Mouse (Mus musculus) hindbrain, embryonic 13.5 days (tissue): ENCODE measurements around the gene Srrm2. TPM values are rescaled to one million over a fixed set of nuclear protein-coding genes. Genes with fewer than 3 reads are reported as not detected.

Source experiments
- ATAC-seq: fragments of 200-750 bp; cut with Nextera tagmentation; 2 replicates; pipeline ENCODE4 v1.8.0; 2017; ENCODE audit warnings: moderate TSS enrichment; ENCODE audit not compliant: low FRiP score
- H3K27ac ChIP-seq: fragments of 300-500 bp; sonication (generic); 2 replicates; pipeline ENCODE4 v1.5.1; 2015; ENCODE audit warnings: inconsistent platforms, mild to moderate bottlenecking, moderate library complexity
- H3K27me3 ChIP-seq: fragments of 300-500 bp; sonication (generic); 2 replicates; pipeline ENCODE4 v1.6.1; 2015; ENCODE audit warnings: mild to moderate bottlenecking, inconsistent platforms
- H3K36me3 ChIP-seq: fragments of 300-500 bp; sonication (generic); 2 replicates; pipeline ENCODE4 v1.6.1; 2015; ENCODE audit warnings: mild to moderate bottlenecking, inconsistent platforms
- H3K4me1 ChIP-seq: fragments of 300-500 bp; sonication (generic); replicated peaks from 2 replicates; pipeline ENCODE4 v1.6.1; 2015; ENCODE audit warnings: inconsistent platforms
- H3K4me2 ChIP-seq: fragments of 300-500 bp; sonication (generic); 2 replicates; pipeline ENCODE4 v1.6.1; 2015; ENCODE audit warnings: inconsistent platforms, mild to moderate bottlenecking, moderate library complexity
- H3K4me3 ChIP-seq: fragments of 300-500 bp; sonication (generic); 2 replicates; pipeline ENCODE4 v1.5.1; 2015; ENCODE audit warnings: mild to moderate bottlenecking, inconsistent platforms
- H3K9ac ChIP-seq: fragments of 300-500 bp; sonication (generic); 2 replicates; pipeline ENCODE4 v1.6.1; 2015; ENCODE audit warnings: mild to moderate bottlenecking, inconsistent platforms
- H3K9me3 ChIP-seq: fragments of 300-500 bp; sonication (generic); 2 replicates; pipeline ENCODE4 v1.6.1; 2016; ENCODE audit warnings: inconsistent platforms
- WGBS: fragments of 180-500 bp; shearing (Covaris S2); methylation state at CpG from one replicate; pipeline ENCODE4 v1.1.7; 2015; 5-methylcytosine and 5-hydroxymethylcytosine counted together
- polyA plus RNA-seq: library from polyadenylated mRNA; unstranded; fragments of >200 nt; fragmentation: Nextera tagmentation; extraction: Ambion mirVana; gene quantifications from 2 replicates; pipeline ENCODE4 v1.2.1, GENCODE M21; 2015

Gene Srrm2
- 583 TPM in 2 replicates for polyA plus RNA-seq

DNA sequence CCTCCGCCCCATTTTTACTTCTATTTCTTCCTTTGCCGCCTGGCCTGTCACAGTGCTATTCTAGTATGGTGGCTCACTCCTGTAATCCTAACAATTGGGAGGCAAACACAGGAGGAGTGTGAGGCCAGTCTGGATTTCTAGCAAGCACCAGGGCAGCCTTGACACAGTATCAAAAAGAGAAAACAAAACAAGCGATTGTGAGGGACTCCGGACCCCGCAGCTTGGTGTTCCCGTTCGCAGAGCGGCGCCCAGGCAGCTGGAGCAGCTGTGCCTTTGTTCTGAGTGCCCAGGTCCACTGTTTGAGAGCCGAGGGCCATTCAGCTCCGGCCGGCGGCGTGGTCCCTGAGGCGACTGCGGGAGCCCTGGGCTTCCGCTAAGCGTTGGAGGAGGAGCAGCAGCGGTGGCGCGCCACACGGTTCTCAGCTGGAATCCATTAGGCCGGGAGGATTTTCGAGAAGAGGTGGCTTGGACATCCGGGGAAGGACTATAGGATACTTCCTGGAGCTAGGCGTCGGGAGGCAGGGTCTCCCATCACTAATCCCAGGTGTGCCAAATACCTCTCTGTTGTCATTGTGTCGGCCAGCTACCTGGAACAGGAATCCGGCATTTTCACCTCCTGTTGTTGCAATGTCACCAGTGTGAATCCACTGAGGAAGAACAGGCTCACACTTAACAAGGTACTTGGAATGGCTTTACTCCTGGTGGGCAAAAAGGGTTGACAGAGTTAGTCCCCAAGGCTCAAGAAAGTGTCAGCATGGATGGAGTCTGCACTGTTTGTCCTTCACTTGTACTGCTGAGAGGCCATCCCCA is at the start of gene Srrm2:
Srrm2 (plus strand) TSS at position 264 of the 810 bp plus-strand sequence.
- WGBS, result 1% methylated on average over 29 of the region's 29 CpGs
- Histone ChIP-seq H3K27ac (peak within 1 kb of the TSS; percentile 98), H3K27me3 (no peaks in the 10 kb centered on the region), H3K9ac (peak within 1 kb of the TSS; percentile 85), H3K4me1 (peaks cover 39% of the 10 kb centered on the region), H3K9me3 (no peaks in the 10 kb centered on the region), H3K4me2 (peak within 1 kb of the TSS; percentile 75), H3K4me3 (peak within 1 kb of the TSS; percentile 45), H3K36me3 (no peaks in the 10 kb centered on the region)
- peak; percentile 22 for ATAC-seq

DNA sequence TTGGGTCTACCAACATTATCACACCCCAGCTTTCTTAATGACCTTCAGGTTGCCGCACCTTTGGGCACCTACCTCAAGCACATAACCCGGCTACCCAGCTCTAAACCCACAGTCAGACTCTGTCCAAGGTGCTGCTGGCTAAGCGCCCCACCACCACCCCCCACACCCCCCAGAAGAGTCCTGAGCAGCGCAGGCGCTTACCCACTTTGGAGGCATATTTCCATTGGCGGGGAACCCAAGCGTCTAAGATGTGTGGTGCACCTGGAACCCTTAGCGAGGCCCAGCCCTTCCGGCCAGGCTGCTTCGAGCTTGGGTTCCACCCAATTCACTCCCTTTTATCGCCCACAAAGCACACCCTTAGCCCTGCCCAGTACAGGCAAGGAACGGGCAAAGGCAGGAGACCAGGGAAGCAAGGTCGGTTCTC is 49.7 kb upstream of the Srrm2 start, which contains the start of gene Paqr4:
Paqr4 (minus strand) TSS at position 270 of the 424 bp plus-strand sequence.
- H3K4me1 ChIP-seq, result peaks cover 53% of the 10 kb centered on the region
- peak within 1 kb of the TSS; percentile 90 for H3K9ac ChIP-seq
- peaks cover 51% of the 10 kb centered on the region for H3K27me3 ChIP-seq
- 5% methylated on average over 13 of the region's 13 CpGs for WGBS
- H3K4me3 ChIP-seq, result peak within 1 kb of the TSS; percentile 76
- peaks cover 22% of the 10 kb centered on the region for H3K36me3 ChIP-seq
- ATAC-seq, result no peak; the same call in none of the 2 replicates
- peak within 1 kb of the TSS; percentile 88 for H3K4me2 ChIP-seq
- no peaks in the 10 kb centered on the region for H3K9me3 ChIP-seq
- peak within 1 kb of the TSS; percentile 90 for H3K27ac ChIP-seq

DNA sequence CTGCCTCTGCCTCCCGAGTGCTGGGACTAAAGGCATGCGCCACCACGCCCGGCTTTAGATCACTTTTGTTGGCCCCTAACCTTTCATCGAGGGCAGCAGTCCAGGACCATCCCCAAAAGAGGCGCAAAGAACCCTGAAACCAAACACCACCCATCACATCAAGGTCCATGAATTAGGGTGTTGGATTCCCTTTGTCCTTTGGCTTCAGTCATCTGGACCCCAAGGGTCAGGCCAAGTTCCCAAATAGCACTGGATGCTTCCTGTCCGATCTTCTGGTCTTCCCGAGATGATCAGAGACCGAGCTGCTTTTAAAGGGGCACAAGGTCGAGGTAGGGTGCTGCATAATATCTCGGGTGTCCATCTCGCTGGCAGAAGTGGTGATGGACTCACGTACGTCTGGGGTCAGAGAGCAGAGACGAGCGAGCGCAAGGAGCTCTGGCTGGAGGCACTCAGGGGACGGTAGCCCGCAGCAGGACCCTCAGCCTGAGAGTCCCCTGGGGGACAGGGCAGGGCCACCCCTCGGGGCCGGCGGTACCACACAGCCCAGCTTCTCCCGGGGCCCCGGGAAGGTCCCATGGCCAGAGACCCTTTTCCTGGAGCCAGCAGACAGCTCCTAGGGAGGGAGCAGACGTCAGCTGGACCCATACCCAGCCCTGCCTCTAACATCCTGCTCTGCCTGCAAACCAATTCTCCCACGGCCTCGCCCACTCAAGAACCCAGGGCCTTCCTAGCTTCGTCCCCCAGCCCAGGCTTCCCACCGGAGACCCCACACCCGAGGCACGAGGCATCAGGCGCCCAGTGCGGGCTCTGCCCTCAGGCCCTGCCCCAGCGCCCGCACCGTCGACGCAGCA is 48.7 kb upstream of the Srrm2 start:
- Histone ChIP-seq H3K36me3 (peaks cover 12% of the 10 kb centered on the region), H3K4me3 (peak overlapping the region; percentile 31), H3K4me2 (peak overlapping the region; percentile 47), H3K9ac (peak overlapping the region; percentile 35; the same call in 1 of the 2 replicates), H3K27ac (no peak overlapping the region), H3K9me3 (no peaks in the 10 kb centered on the region), H3K27me3 (peaks cover 61% of the 10 kb centered on the region), H3K4me1 (peaks cover 61% of the 10 kb centered on the region)
- WGBS, result 48% methylated on average over 38 of the region's 38 CpGs
- no peak for ATAC-seq

DNA sequence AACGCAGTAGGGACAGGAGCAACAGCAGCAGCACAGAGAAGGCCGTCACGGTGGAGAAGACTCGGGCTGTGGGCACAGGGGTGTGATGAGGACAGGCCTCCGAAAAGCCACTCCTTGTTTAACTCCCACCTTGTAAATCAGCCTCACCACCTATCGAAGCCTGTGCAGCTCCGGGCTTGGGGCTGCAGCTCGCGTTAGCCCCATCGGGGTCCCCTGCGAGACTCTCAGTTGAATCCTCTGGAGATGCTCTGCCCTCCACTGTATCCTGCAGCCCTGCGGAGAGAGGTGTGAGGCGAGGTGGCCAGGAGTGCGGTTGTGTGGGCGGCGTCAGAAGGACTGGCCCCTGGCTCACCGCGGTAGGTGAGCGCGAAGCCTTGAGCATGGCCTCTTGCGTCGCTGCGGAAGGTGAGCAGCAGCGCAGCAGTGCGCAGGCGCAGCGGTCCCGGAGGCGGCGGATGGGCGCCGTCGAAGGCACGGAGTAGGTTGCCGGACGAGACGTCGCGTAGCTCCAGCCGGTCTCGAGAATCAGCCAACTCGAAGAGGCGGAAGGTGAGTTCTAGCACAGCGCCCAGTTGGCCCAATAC is 48.0 kb upstream of the Srrm2 start:
- Histone ChIP-seq H3K9ac (peak overlapping the region; percentile 35; the same call in 1 of the 2 replicates), H3K27me3 (peaks cover 68% of the 10 kb centered on the region)

DNA sequence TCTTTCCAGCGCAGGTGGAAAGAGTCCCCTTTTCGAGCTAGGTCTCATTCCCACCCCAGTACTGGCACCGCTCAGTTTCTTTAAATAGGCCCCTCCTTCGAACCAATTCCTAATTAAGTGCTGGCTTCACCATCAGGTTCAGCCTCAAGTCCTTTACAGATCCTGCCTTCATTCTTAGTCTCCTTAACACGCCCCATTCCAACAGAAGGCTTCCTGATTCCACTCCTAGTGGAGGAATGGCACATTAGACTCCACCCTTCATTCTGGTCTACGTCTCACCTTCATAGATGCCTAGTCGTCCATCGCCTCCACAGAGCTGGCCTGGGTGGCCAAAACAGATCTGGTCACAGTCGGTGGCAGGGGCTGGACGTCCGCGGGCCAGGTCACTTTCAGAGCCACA is 47.4 kb upstream of the Srrm2 start:
- Histone ChIP-seq H3K4me2 (no peak overlapping the region), H3K9ac (no peak overlapping the region), H3K4me3 (peak overlapping the region; percentile 31; the same call in 1 of the 2 replicates), H3K36me3 (no peaks in the 10 kb centered on the region), H3K9me3 (no peaks in the 10 kb centered on the region), H3K4me1 (peaks cover 54% of the 10 kb centered on the region), H3K27me3 (peaks cover 75% of the 10 kb centered on the region), H3K27ac (no peak overlapping the region)
- WGBS, result 63% methylated on average over 12 of the region's 12 CpGs
- ATAC-seq, result no peak

More for the DNA sequence above, 48.0 kb upstream of the Srrm2 start:
- H3K27ac ChIP-seq, result no peak overlapping the region
- whole genome bisulfite sequencing, result 8% methylated on average over 44 of the region's 44 CpGs
- peak overlapping the region; percentile 31 for H3K4me3 ChIP-seq
- H3K9me3 ChIP-seq, result no peaks in the 10 kb centered on the region
- H3K36me3 ChIP-seq, result peaks cover 5% of the 10 kb centered on the region
- no peak for ATAC-seq
- H3K4me1 ChIP-seq, result peaks cover 61% of the 10 kb centered on the region
- peak overlapping the region; percentile 47 for H3K4me2 ChIP-seq

DNA sequence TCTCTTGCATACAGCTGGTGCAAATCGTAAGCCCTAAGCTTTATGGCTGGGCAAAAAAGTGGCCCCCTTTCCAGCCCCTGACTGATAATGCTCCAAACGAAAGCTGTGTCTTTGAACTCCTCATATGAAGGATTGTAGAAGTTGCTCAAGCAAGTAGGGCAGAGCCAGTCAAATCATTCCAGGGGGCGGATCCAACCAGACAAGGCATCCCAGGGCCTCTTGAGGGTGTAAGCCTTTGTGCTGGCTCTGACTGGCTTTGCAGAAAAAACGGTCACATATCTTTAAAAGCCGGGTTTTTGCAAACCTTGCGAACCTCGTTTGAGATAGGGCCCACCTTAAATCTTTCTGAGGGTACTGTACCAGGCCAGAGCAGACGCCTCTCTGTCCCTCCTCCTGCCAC is 46.3 kb upstream of the Srrm2 start:
- no peak for ATAC-seq
- no peak overlapping the region for H3K9ac ChIP-seq
- H3K4me3 ChIP-seq, result no peak overlapping the region
- peaks cover 83% of the 10 kb centered on the region for H3K27me3 ChIP-seq
- H3K4me2 ChIP-seq, result no peak overlapping the region
- H3K9me3 ChIP-seq, result no peaks in the 10 kb centered on the region
- H3K4me1 ChIP-seq, result peaks cover 43% of the 10 kb centered on the region
- no peak overlapping the region for H3K27ac ChIP-seq
- WGBS, result 17% methylated on average over 8 of the region's 8 CpGs
- no peaks in the 10 kb centered on the region for H3K36me3 ChIP-seq

DNA sequence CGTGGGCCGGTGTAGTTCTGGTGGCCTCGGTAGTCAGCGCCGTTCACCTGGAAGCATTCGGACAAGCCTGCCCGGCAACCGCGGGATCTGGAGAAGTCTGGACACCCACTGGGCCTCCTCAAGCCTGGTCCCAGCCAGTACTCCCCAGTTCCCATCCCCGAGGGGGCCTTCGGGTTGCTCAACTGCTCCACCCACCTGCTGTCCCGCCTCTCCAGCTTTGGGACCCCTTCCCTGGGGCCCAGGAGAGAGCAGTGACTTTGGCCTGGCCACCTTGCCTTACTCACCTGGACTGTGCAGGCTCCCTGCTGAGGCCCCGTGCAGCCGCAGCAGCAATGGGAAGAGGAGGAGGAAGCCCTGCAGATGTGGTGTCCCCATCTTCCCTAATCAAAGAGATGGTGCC is 45.7 kb upstream of the Srrm2 start:
- Histone ChIP-seq H3K9me3 (no peaks in the 10 kb centered on the region), H3K27me3 (peaks cover 83% of the 10 kb centered on the region), H3K27ac (no peak overlapping the region), H3K4me3 (peak overlapping the region; percentile 40), H3K4me1 (peaks cover 38% of the 10 kb centered on the region), H3K9ac (no peak overlapping the region), H3K4me2 (peak overlapping the region; percentile 72), H3K36me3 (no peaks in the 10 kb centered on the region; the same call in 1 of the 2 replicates)
- 3% methylated on average over 14 of the region's 14 CpGs for WGBS
- ATAC-seq, result no peak

DNA sequence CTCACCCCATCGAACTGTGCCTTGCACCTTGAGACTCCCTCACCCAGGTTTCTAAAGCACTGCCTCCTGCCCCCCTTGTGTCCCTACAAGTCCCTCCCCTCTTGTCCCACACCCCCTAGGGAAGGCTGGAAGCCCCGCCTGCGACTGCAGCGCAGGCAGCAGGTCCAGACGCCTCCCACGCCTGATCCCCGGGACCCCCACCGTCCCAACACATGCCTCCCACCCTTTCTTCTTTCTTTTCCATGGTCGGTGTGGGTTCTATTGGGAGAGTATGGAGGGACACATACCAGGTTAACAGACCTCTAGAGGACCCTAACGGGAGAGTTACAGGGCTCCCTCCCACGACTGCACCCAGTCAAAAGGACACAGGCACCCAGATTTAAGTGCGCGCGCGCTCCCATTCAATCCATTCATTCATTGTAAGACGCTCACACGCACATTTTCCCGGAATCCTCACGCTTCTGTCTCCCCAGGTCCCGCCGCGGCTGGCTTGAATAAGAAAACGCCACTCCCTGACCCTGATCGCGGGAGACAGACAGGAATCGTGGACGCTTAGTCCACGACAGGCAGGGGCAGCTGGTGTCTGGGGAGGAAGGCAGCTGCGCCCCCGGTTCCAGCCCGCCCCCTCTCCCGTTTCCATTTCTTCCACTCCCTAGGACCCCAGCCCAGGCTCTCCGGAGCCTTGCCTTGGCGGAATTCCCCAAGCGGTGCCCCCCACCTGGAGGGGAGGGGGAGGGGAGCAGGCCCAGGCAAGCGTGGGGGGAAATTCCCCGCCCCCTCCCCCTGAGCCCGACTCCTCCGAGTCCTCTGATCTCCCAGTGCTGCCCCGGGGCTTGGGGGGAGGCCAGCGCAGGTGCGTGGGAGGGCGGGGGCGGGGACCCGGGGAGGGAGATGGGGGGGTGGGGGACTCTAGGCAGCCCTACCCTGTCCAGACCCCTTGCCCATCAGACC is 44.8 kb upstream of the Srrm2 start, which contains the start of gene Kremen2:
Kremen2 (minus strand) TSS at position 533 of the 951 bp plus-strand sequence.
- ATAC-seq, result no peak
- 1% methylated on average over 40 of the region's 45 CpGs for WGBS

DNA sequence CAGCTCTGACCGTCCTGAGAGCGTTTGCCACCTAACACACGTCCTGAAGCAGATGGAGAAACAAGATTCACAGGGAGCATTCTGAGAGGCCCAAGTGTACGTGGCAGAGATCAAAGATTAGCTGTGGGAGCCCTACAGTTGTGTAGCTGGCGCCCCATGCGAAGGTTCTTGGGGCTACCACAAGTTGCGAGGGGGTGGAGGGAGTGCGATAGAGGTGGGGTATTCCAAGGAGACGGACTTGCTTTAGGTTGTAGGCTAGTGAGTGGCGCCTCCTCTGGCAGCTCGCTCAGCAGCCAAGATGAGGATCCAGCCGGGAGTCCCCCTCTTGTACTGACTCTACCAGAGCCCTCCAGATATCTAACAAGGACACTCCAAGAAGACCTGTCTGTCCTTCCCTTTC is 44.0 kb upstream of the Srrm2 start:
- ATAC-seq, result no peak
- H3K9ac ChIP-seq, result no peak overlapping the region
- peak overlapping the region; percentile 72 for H3K4me2 ChIP-seq
- peaks cover 75% of the 10 kb centered on the region for H3K27me3 ChIP-seq
- no peak overlapping the region for H3K27ac ChIP-seq
- peak overlapping the region; percentile 40 for H3K4me3 ChIP-seq
- WGBS, result under 1% methylated on average over 12 of the region's 12 CpGs
- H3K36me3 ChIP-seq, result peaks cover 8% of the 10 kb centered on the region
- no peaks in the 10 kb centered on the region for H3K9me3 ChIP-seq
- H3K4me1 ChIP-seq, result peaks cover 33% of the 10 kb centered on the region

More for the DNA sequence above, 44.8 kb upstream of the Srrm2 start, which contains the start of gene Kremen2:
- no peaks in the 10 kb centered on the region for H3K9me3 ChIP-seq
- peak within 1 kb of the TSS; percentile 72 for H3K4me2 ChIP-seq
- peaks cover 4% of the 10 kb centered on the region for H3K36me3 ChIP-seq
- peak within 1 kb of the TSS; percentile 71 for H3K9ac ChIP-seq
- H3K4me1 ChIP-seq, result peaks cover 36% of the 10 kb centered on the region
- H3K4me3 ChIP-seq, result peak within 1 kb of the TSS; percentile 40
- peaks cover 82% of the 10 kb centered on the region for H3K27me3 ChIP-seq
- no peak within 1 kb of the TSS for H3K27ac ChIP-seq

DNA sequence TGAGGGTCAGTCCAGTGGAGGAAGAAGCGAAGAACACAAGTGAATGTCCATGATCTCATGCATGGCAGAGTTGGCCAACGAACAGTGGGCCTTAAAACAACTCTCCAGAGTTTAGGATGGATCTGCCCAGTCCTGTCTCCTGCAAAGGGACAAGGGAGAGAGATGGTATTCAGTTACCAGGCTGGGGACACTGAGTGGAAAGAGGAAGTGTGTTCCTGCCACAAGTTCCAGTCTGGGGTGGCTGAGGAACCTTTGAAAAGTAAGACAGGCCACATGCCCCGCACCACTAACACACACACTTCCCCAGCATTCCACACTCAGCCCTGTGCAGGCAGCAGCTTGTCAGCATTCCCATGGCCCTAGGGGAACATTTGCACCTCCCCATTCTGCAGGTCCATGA is 43.6 kb upstream of the Srrm2 start:
- Histone ChIP-seq H3K27ac (no peak overlapping the region), H3K4me1 (peaks cover 33% of the 10 kb centered on the region), H3K9me3 (no peaks in the 10 kb centered on the region), H3K9ac (no peak overlapping the region), H3K27me3 (peaks cover 70% of the 10 kb centered on the region), H3K4me3 (no peak overlapping the region), H3K4me2 (no peak overlapping the region), H3K36me3 (peaks cover 12% of the 10 kb centered on the region)
- ATAC-seq, result no peak
- 86% methylated on average over 3 of the region's 3 CpGs for WGBS

DNA sequence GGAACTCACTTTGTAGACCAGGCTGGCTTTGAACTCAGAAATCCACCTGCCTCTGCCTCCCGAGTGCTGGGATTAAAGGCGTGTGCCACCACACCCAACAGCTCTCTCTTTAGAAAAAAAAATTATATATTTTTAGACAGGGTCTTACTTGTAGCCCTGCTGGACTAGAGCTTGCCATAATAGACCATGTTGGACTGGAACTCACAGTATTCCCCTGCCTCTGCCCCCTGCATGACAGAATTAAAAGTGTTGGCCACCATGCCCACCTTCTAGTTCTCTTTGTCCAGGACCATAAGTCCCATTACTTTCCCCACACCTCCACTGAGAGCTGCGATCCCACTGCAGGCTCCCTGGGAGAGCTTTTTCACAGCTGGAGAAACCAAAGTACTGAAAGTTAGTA is 42.9 kb upstream of the Srrm2 start:
- Histone ChIP-seq H3K9me3 (no peaks in the 10 kb centered on the region), H3K4me3 (no peak overlapping the region), H3K4me1 (peaks cover 26% of the 10 kb centered on the region), H3K9ac (no peak overlapping the region), H3K4me2 (no peak overlapping the region), H3K36me3 (peaks cover 19% of the 10 kb centered on the region), H3K27me3 (peaks cover 63% of the 10 kb centered on the region), H3K27ac (no peak overlapping the region)
- ATAC-seq, result no peak
- 86% methylated on average over 3 of the region's 3 CpGs for WGBS
